Mouse (Mus musculus) liver, adult 2 months (tissue): ENCODE data around the gene Lrit2. TPM values are rescaled to one million over a fixed set of nuclear protein-coding genes. Genes with fewer than 3 reads are reported as not detected.

ENCODE experiments used
- DNase-seq: peaks from one replicate; pipeline ENCODE4 v3.0.0-alpha.2; 2011; ENCODE audit warnings: low read depth, low spot score; ENCODE audit errors: extremely low read depth
- H3K27ac ChIP-seq: fragments of 200-500 bp; replicated peaks from 2 replicates; pipeline ENCODE4 v1.5.1; 2012; ENCODE audit warnings: low read depth, mild to moderate bottlenecking, control low read depth, inconsistent platforms, low read length; ENCODE audit not compliant: insufficient read depth
- H3K27me3 ChIP-seq: fragments of 200-500 bp; 2 replicates; pipeline ENCODE4 v1.6.1; 2012; ENCODE audit warnings: mild to moderate bottlenecking, moderate library complexity, low read length, inconsistent platforms; ENCODE audit not compliant: control insufficient read depth, insufficient read depth
- H3K36me3 ChIP-seq: fragments of 200-500 bp; 2 replicates; pipeline ENCODE4 v1.6.1; 2012; ENCODE audit warnings: low read length, inconsistent platforms; ENCODE audit not compliant: control insufficient read depth, insufficient read depth
- H3K4me1 ChIP-seq: fragments of 200-500 bp; 2 replicates; pipeline ENCODE4 v1.6.1; 2011; ENCODE audit warnings: low read length; ENCODE audit not compliant: control insufficient read depth, insufficient read depth
- H3K4me3 ChIP-seq: fragments of 200-500 bp; 2 replicates; pipeline ENCODE4 v1.5.1; 2011; ENCODE audit warnings: low read depth, mild to moderate bottlenecking, control low read depth, low read length, moderate library complexity; ENCODE audit not compliant: insufficient read depth
- H3K79me2 ChIP-seq: fragments of 200-500 bp; 2 replicates; pipeline ENCODE4 v1.6.1; 2012; ENCODE audit warnings: inconsistent platforms, mild to moderate bottlenecking, low read length, moderate library complexity; ENCODE audit not compliant: control insufficient read depth, insufficient read depth
- H3K9ac ChIP-seq: fragments of 200-500 bp; 2 replicates; pipeline ENCODE4 v1.6.1; 2012; ENCODE audit warnings: low read depth, mild to moderate bottlenecking, control low read depth, inconsistent platforms, low read length
- CTCF ChIP-seq: fragments of 200-500 bp; IDR thresholded peaks from 2 replicates; pipeline ENCODE4 v1.5.1; 2011; ENCODE audit warnings: low read depth, low read length, control low read depth
- POLR2A ChIP-seq: fragments of 200-500 bp; IDR thresholded peaks from 2 replicates; pipeline ENCODE4 v1.6.1; 2011; ENCODE audit warnings: low read length, control low read depth; ENCODE audit not compliant: insufficient read depth; ENCODE audit errors: extremely low read depth
- WGBS: fragments of 180-500 bp; shearing (Covaris S2); methylation state at CpG from one replicate; pipeline ENCODE4 v1.1.7; 2018; 5-methylcytosine and 5-hydroxymethylcytosine counted together
- polyA plus RNA-seq: library from polyadenylated mRNA; depleted of rRNA; stranded (reverse); fragments of >200 nt; gene quantifications from 2 replicates; pipeline ENCODE4 v1.2.3, GENCODE M21; 2012
- total RNA-seq: library from RNA; depleted of rRNA; stranded (reverse); fragments of >200 nt; gene quantifications from 2 replicates; pipeline ENCODE4 v1.2.3, GENCODE M21; 2014

Gene Lrit2
- total and polyA plus RNA-seq, 2 experiments, result 3.2 to 5.2 TPM

DNA sequence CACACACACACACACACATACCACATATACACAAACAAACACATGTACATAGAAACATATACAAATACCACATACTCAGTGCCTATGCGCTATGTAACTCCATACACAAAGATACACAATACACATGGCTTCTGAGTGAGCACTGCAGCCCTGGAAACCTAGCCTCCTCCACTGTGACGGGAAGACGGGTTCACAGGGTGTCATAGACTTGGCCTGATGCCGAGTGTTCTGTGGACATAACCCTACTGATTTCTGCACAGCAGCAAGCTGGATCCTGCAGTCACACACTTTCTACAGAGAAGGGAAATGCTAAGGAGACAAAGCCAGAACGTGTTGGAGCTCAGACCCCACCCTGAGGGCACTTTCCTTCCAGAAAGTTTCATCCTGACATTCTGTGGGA is 37.0 kb downstream of the Lrit2 start:
- H3K36me3 ChIP-seq, result no peaks in the 10 kb centered on the region
- H3K4me3 ChIP-seq, result no peak overlapping the region
- H3K27ac ChIP-seq, result no peak overlapping the region
- no peaks in the 10 kb centered on the region for H3K4me1 ChIP-seq
- TF ChIP-seq CTCF (no peak), POLR2A (no peak)
- peak; percentile 66 for DNase-seq
- no peaks in the 10 kb centered on the region for H3K79me2 ChIP-seq
- WGBS, result 24% methylated on average over 5 of the region's 5 CpGs
- H3K27me3 ChIP-seq, result no peaks in the 10 kb centered on the region
- H3K9ac ChIP-seq, result no peak overlapping the region

DNA sequence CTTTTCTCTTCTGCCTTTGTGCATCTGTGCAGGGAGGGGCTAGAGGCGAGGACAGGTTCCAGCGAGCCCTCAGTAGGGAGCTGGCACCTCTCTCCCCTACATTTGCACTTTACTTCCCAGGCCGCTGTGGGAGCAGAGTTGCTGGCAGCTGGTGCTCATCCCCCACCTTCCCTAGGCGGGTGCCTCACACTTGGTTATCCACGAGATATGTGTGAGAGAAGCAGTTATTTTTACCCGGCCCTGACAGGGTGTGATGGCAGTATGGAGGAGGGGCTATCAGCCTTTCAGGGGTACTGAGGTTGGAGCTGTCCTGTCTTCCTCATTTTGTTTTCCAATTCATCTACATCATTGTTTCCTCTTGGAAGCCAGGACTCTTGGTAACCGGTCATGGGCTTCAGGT is 38.1 kb downstream of the Lrit2 start:
- Histone ChIP-seq H3K36me3 (no peaks in the 10 kb centered on the region), H3K27ac (no peak overlapping the region), H3K27me3 (no peaks in the 10 kb centered on the region), H3K79me2 (no peaks in the 10 kb centered on the region), H3K4me3 (no peak overlapping the region), H3K4me1 (no peaks in the 10 kb centered on the region), H3K9ac (no peak overlapping the region)
- no peak for DNase-seq
- 52% methylated on average over 7 of the region's 7 CpGs for WGBS
- no peak for TF ChIP-seq POLR2A
- no peak for TF ChIP-seq CTCF

DNA sequence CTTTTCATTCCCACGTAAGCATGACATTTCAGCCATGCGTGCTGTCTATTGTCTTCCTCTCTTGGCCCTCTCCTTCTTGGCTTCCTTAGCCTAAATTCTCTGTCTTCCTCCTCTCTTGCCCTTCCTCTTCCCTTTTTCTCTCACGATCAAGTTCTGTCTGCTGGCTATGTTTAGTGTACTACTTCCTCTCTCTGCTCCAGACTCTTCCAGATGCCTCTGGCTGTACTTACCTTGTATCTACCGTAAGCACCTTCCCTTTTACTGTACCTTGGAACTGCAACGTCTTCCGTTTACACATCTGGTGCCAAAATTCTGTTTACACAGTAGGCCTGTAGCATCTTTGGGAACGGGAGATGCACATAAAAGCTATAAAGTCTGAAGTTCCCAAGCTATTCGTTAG is 41.7 kb downstream of the Lrit2 start:
- no peak for DNase-seq
- 63% methylated on average over 8 of the region's 8 CpGs for WGBS
- no peak overlapping the region for H3K9ac ChIP-seq
- H3K79me2 ChIP-seq, result no peaks in the 10 kb centered on the region
- H3K4me3 ChIP-seq, result no peak overlapping the region
- H3K4me1 ChIP-seq, result no peaks in the 10 kb centered on the region
- H3K27me3 ChIP-seq, result no peaks in the 10 kb centered on the region
- no peak overlapping the region for H3K27ac ChIP-seq
- no peak for TF ChIP-seq CTCF
- no peak for TF ChIP-seq POLR2A
- H3K36me3 ChIP-seq, result no peaks in the 10 kb centered on the region

DNA sequence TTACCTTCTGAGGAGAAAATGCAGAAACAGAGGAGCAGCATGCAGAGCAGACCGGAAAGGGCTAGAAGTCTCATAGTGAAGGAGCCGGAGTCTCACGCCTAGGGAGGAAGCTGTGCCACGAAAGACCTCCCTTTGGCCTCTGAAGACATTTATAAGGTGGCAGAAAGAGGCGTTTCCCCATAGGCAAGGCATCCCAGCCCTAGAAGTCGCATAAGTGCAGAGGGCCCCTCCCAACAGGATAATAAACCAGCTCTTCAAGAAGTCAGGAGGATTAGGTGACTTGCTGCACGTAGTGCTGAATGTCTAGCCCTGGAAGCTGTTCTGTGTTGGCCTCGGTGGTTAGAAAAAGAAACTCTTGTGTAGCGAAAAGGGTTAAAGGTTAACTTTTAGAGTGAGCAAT is 42.2 kb downstream of the Lrit2 start:
- no peak overlapping the region for H3K4me3 ChIP-seq
- no peaks in the 10 kb centered on the region for H3K36me3 ChIP-seq
- TF ChIP-seq CTCF, result no peak
- TF ChIP-seq POLR2A, result no peak
- no peak for DNase-seq
- no peaks in the 10 kb centered on the region for H3K27me3 ChIP-seq
- no peaks in the 10 kb centered on the region for H3K79me2 ChIP-seq
- WGBS, result 68% methylated on average over 9 of the region's 9 CpGs
- no peak overlapping the region for H3K27ac ChIP-seq
- H3K9ac ChIP-seq, result no peak overlapping the region
- H3K4me1 ChIP-seq, result no peaks in the 10 kb centered on the region

DNA sequence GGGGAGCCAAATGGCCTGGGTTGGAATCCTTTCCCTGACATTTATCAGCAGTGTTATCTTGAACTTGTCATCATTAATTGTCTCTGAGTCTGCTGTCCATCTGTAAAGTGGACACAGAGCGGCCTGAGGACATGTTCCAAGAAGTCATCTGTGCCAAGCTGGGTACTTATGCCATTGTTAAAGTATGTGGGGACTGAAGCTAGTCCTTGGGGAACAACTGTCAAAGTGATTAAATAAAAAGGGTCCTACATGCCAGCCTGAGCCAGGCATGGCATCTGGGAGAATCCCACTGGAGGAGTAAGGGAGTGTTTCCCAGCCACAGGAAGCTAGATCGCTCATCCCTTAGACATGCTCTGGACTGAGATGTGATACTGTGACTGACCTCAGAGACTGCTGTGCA is 42.7 kb downstream of the Lrit2 start:
- no peak for DNase-seq
- WGBS, result 88% methylated on average over 2 of the region's 2 CpGs
- TF ChIP-seq CTCF, result no peak

DNA sequence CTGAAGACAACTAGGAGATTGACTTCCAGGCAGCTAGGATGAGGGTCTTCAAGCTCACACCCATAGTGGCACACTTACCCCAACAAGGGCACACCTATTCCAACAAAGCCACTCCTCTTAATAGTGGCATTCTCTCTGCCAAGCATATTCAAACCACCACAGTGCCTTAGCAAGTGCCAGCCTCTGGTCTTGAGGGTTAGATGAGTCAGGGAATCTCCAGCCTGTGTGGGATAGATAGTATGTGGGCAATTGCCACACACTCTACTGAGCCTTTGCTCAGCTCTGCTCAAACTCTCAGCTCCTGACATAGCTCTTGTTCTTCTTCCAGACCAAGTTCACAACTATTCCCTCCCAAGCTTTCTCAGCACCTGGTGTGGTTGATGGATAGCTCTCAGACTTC is 43.6 kb downstream of the Lrit2 start:
- TF ChIP-seq POLR2A, result no peak
- TF ChIP-seq CTCF, result no peak
- no peak for DNase-seq
- Histone ChIP-seq H3K27ac (no peak overlapping the region), H3K27me3 (no peaks in the 10 kb centered on the region), H3K79me2 (no peaks in the 10 kb centered on the region), H3K4me1 (no peaks in the 10 kb centered on the region), H3K36me3 (no peaks in the 10 kb centered on the region), H3K4me3 (no peak overlapping the region), H3K9ac (no peak overlapping the region)

More for the DNA sequence above, 42.7 kb downstream of the Lrit2 start:
- Histone ChIP-seq H3K4me1 (no peaks in the 10 kb centered on the region), H3K4me3 (no peak overlapping the region), H3K79me2 (no peaks in the 10 kb centered on the region), H3K36me3 (no peaks in the 10 kb centered on the region), H3K27me3 (no peaks in the 10 kb centered on the region), H3K9ac (no peak overlapping the region), H3K27ac (no peak overlapping the region)

DNA sequence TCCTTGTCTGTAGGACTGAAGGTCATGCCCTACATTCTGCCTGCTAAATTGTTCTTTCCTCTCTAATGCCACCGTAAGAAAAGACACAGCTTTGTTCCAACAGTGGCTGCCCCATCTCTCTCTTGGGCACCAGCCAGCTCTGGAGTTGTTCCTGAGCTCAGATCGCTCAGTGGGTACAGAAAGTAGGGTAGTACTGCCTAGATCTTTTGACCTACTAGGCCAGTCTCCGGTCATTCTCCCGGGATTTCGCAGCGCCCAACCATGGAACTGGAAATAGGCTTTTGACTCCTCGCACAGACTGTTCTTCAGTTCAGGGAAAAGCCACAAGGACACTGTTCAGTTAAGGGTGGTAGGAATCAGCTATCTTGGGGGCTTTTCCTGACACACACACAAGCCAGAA is 45.2 kb downstream of the Lrit2 start:
- no peak for DNase-seq
- no peaks in the 10 kb centered on the region for H3K79me2 ChIP-seq
- H3K27me3 ChIP-seq, result no peaks in the 10 kb centered on the region
- WGBS, result 89% methylated on average over 7 of the region's 7 CpGs
- H3K36me3 ChIP-seq, result no peaks in the 10 kb centered on the region; the same call in 1 of the 2 replicates
- TF ChIP-seq POLR2A (no peak), CTCF (no peak)
- no peak overlapping the region for H3K27ac ChIP-seq
- H3K9ac ChIP-seq, result no peak overlapping the region
- no peaks in the 10 kb centered on the region for H3K4me1 ChIP-seq
- no peak overlapping the region for H3K4me3 ChIP-seq
